Mouse (Mus musculus) stomach, postnatal 0 days (tissue): Measurements from ENCODE around the gene Fbxw10. TPM values are rescaled to one million over a fixed set of nuclear protein-coding genes. Genes with fewer than 3 reads are reported as not detected.

Experiments
- ATAC-seq: fragments of 200-750 bp; cut with Nextera tagmentation; 2 replicates; pipeline ENCODE4 v1.8.0; 2017; ENCODE audit not compliant: low FRiP score, low TSS enrichment
- DNase-seq: peaks from one replicate; pipeline ENCODE4 v3.0.0-alpha.2; 2016; ENCODE audit warnings: low spot score
- H3K27ac ChIP-seq: fragments of 300-500 bp; sonication (generic); replicated peaks from 2 replicates; pipeline ENCODE4 v1.5.1; 2014; ENCODE audit warnings: mild to moderate bottlenecking, control low read depth
- H3K27me3 ChIP-seq: fragments of 300-500 bp; sonication (generic); 2 replicates; pipeline ENCODE4 v1.6.1; 2014; ENCODE audit warnings: low read length; ENCODE audit not compliant: control insufficient read depth, insufficient read depth
- H3K36me3 ChIP-seq: fragments of 300-500 bp; sonication (generic); 2 replicates; pipeline ENCODE4 v1.6.1; 2014; ENCODE audit warnings: low read length, mixed read lengths; ENCODE audit not compliant: control insufficient read depth, insufficient read depth
- H3K4me1 ChIP-seq: fragments of 300-500 bp; sonication (generic); replicated peaks from 2 replicates; pipeline ENCODE4 v1.6.1; 2014; ENCODE audit warnings: antibody characterized with exemption; ENCODE audit not compliant: control insufficient read depth, insufficient read depth
- H3K4me2 ChIP-seq: fragments of 300-500 bp; sonication (generic); replicated peaks from 2 replicates; pipeline ENCODE4 v1.6.1; 2014; ENCODE audit warnings: low read depth, mild to moderate bottlenecking, control low read depth, moderate library complexity
- H3K4me3 ChIP-seq: fragments of 300-500 bp; sonication (generic); 2 replicates; pipeline ENCODE4 v1.5.1; 2014; ENCODE audit warnings: low read depth, low read length, control low read depth
- H3K9ac ChIP-seq: fragments of 300-500 bp; sonication (generic); 2 replicates; pipeline ENCODE4 v1.6.1; 2014; ENCODE audit warnings: mild to moderate bottlenecking, low read length, control low read depth, mixed read lengths
- H3K9me3 ChIP-seq: fragments of 300-500 bp; sonication (generic); 2 replicates; pipeline ENCODE4 v1.6.1; 2016; ENCODE audit warnings: low read length; ENCODE audit not compliant: control insufficient read depth
- CTCF ChIP-seq: IDR thresholded peaks from 2 replicates; pipeline ENCODE4 v1.5.1; 2016; ENCODE audit warnings: antibody characterized with exemption, low read depth, mild to moderate bottlenecking, moderate library complexity
- EP300 ChIP-seq: optimal IDR thresholded peaks from 2 replicates; pipeline ENCODE3; 2016; ENCODE audit warnings: antibody characterized with exemption
- WGBS: fragments of 180-500 bp; shearing (Covaris S2); extraction: QIAGEN DNeasy Blood & Tissue Kit; methylation state at CpG from one replicate; pipeline ENCODE4 v1.1.7; 2014; 5-methylcytosine and 5-hydroxymethylcytosine counted together
- polyA plus RNA-seq: library from polyadenylated mRNA; unstranded; fragments of >200 nt; fragmentation: Nextera tagmentation; extraction: Ambion mirVana; gene quantifications from 2 replicates; pipeline ENCODE4 v1.2.1, GENCODE M21; 2015

The Fbxw10 gene
- polyA plus RNA-seq, 1 experiment from 2014 or later = 0.47 TPM

GRCm38 (mm10) chr11:62869201-62869600 lies 22.3 kb downstream of the Fbxw10 start:
- ATAC-seq (no peak), DNase-seq (no peak)
- TF ChIP-seq CTCF (no peak), EP300 (no peak)
- no peak overlapping the region for H3K4me3 ChIP-seq
- H3K36me3 ChIP-seq = no peaks in the 10 kb centered on the region
- H3K9me3 ChIP-seq = no peaks in the 10 kb centered on the region
- no peaks in the 10 kb centered on the region for H3K27me3 ChIP-seq
- H3K4me2 ChIP-seq = no peak overlapping the region
- H3K4me1 ChIP-seq = no peaks in the 10 kb centered on the region
- H3K9ac ChIP-seq = no peak overlapping the region
- no peak overlapping the region for H3K27ac ChIP-seq
- WGBS = 62% methylated on average over 5 of the region's 5 CpGs

GRCm38 (mm10) chr11:62869715-62870371 lies 23.0 kb downstream of the Fbxw10 start:
- no peak for ATAC-seq
- no peaks in the 10 kb centered on the region for H3K9me3 ChIP-seq
- H3K4me1 ChIP-seq = no peaks in the 10 kb centered on the region
- no peaks in the 10 kb centered on the region for H3K36me3 ChIP-seq
- no peak overlapping the region for H3K4me2 ChIP-seq
- H3K9ac ChIP-seq = no peak overlapping the region
- WGBS = 71% methylated on average over 8 of the region's 8 CpGs
- H3K27ac ChIP-seq = no peak overlapping the region
- no peaks in the 10 kb centered on the region for H3K27me3 ChIP-seq
- H3K4me3 ChIP-seq = no peak overlapping the region
- DNase-seq = no peak
- TF ChIP-seq EP300 (no peak), CTCF (no peak)

- 63% methylated on average over 9 of the region's 9 CpGs for WGBS
- Histone ChIP-seq H3K4me3 (no peak overlapping the region), H3K36me3 (no peaks in the 10 kb centered on the region), H3K27me3 (no peaks in the 10 kb centered on the region), H3K9ac (no peak overlapping the region), H3K9me3 (no peaks in the 10 kb centered on the region), H3K4me2 (no peak overlapping the region), H3K4me1 (no peaks in the 10 kb centered on the region), H3K27ac (no peak overlapping the region)
- no peak for TF ChIP-seq EP300
- TF ChIP-seq CTCF = no peak
- DNase-seq (no peak), ATAC-seq (no peak)
Observed at GRCm38 (mm10) chr11:62873479-62873878, 26.6 kb downstream of the Fbxw10 start.

- Histone ChIP-seq H3K27ac (no peak overlapping the region), H3K4me3 (no peak overlapping the region), H3K9me3 (no peaks in the 10 kb centered on the region), H3K36me3 (no peaks in the 10 kb centered on the region), H3K4me2 (no peak overlapping the region), H3K9ac (no peak overlapping the region), H3K4me1 (no peaks in the 10 kb centered on the region), H3K27me3 (no peaks in the 10 kb centered on the region)
- no peak for ATAC-seq
- no peak for DNase-seq
- WGBS = 77% methylated on average over 1 of the region's 1 CpGs
- no peak for TF ChIP-seq EP300
- no peak for TF ChIP-seq CTCF
Observed at GRCm38 (mm10) chr11:62875696-62876095, 28.8 kb downstream of the Fbxw10 start.

DNA sequence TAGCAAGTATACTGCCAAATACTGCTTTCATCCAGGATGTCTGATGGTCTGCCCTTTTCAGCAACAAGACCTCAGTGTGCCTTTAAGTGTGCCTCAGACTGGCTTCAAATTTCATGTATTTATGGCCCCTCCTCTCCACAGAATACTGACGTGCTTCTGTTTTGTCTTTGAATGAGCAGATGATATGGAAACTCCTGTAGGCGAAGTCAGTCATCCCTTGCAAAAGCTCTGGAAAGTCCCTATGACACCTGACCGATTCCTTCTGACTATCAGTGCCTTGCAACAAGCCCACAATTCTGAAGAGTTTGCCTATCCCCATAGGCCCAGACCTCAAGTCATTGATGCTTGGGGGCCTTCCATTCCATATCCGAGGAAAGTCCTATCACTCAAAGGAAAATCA lies 29.6 kb downstream of the Fbxw10 start:
- ATAC-seq (no peak), DNase-seq (no peak)
- no peak overlapping the region for H3K9ac ChIP-seq
- H3K36me3 ChIP-seq = no peaks in the 10 kb centered on the region
- H3K9me3 ChIP-seq = no peaks in the 10 kb centered on the region
- H3K27ac ChIP-seq = no peak overlapping the region
- no peak for TF ChIP-seq EP300
- TF ChIP-seq CTCF = no peak
- H3K4me2 ChIP-seq = no peak overlapping the region
- H3K4me1 ChIP-seq = no peaks in the 10 kb centered on the region
- H3K27me3 ChIP-seq = no peaks in the 10 kb centered on the region
- no peak overlapping the region for H3K4me3 ChIP-seq
- WGBS = 84% methylated on average over 4 of the region's 4 CpGs

GRCm38 (mm10) chr11:62877391-62877790 lies 30.5 kb downstream of the Fbxw10 start:
- no peak for ATAC-seq
- Histone ChIP-seq H3K27me3 (no peaks in the 10 kb centered on the region), H3K9me3 (no peaks in the 10 kb centered on the region), H3K4me1 (no peaks in the 10 kb centered on the region), H3K4me2 (no peak overlapping the region), H3K9ac (no peak overlapping the region), H3K27ac (no peak overlapping the region), H3K36me3 (no peaks in the 10 kb centered on the region), H3K4me3 (no peak overlapping the region)
- DNase-seq = no peak
- 59% methylated on average over 1 of the region's 1 CpGs for WGBS
- TF ChIP-seq CTCF (no peak), EP300 (no peak)
